Mouse (Mus musculus): ENCODE measurements at regions not wholly inside any gene's neighbourhood (a gene's known extent, or its start where the extent isn't known, plus 50 kb on each side); places are given as distances from the start of the nearest gene placed in this dataset.
A peak's percentile ranks its signal among the peaks of the same experiment; 100 is the strongest.

DNA sequence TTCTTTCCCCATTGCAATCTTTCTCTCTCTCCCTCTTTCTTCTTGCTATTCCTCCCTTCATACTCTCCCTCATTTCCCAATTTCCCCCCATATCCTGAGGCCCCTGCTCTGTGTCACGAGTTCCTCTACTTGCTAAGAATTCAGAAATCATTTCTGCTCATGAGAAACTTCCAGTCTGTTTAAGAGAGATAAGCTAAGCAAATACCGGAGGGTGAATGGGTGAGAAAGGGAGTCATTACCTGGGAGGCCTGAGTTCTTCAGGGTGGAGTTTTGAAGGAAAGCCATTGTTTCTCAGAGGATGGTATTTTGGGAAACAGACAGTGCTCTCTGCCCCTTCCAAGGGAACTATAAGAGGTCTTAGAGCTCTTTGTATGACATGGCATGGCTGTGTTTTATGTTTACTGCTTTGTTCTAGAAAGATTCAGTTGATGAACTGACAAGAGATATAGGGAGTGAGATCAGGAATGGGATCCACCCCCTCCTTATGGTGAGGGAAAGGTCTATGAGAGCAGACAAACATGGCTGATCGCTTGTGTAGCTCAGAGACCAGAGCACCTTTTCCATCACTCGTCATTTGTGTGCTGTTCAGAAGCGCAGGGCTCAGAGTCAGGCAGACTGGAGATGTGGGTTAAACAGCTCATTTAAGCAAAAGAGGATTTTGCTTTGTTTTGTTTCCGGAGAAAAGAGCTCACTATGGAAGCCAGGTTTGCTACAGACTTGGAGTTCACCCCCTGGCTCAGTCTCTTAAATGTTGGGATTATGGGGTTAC, 1361.0 kb upstream of the A1bg start:
- Histone ChIP-seq H3K27ac (ENCODE audit: low read length) (peak overlapping the region; percentile 73), H3K4me3 (ENCODE audit: low read length) (no peak overlapping the region), H3K27me3 (ENCODE audit: control insufficient read depth, insufficient read depth, low read depth, low read length) (no peaks in the 10 kb centered on the region), H3K9me3 (ENCODE audit: control insufficient read depth, low read length) (no peaks in the 10 kb centered on the region), H3K9ac (ENCODE audit: low read length) (no peak overlapping the region), H3K36me3 (ENCODE audit: control insufficient read depth, insufficient read depth, low read length) (no peaks in the 10 kb centered on the region), H3K4me1 (replicated peaks; ENCODE audit: control insufficient read depth, insufficient read depth, low read length) (peaks cover 39% of the 10 kb centered on the region), H3K4me2 (ENCODE audit: low read depth, low read length) (no peak overlapping the region)
- ATAC-seq (ENCODE audit: low read depth), result peak; percentile 27; the same call in 1 of the 2 replicates
- WGBS, result 55% methylated on average over 6 of the region's 6 CpGs

DNA sequence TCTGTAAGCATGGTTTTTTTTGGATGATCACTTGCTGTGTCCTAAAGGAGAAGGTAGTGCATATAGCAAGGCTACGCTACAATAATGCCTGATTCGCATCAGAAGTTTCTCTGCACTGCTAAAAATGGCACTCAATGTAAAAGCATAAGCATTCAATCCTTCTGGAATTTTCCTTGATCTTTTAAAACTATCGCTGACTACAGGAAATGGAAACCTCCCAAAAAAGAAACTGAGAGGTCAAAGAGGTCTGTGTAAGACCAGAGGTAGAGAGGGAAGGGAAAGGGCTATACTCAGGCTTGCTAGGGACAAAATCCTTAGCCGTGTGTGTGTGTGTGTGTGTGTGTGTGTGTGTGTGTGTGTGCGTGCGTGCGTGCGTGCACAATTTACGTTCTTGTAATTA, 1359.8 kb upstream of the A1bg start:
- no peak for ATAC-seq (ENCODE audit: low read depth)
- Histone ChIP-seq H3K9me3 (ENCODE audit: control insufficient read depth, low read length) (no peaks in the 10 kb centered on the region), H3K36me3 (ENCODE audit: control insufficient read depth, insufficient read depth, low read length) (no peaks in the 10 kb centered on the region), H3K4me2 (ENCODE audit: low read depth, low read length) (no peak overlapping the region), H3K27me3 (ENCODE audit: control insufficient read depth, insufficient read depth, low read depth, low read length) (no peaks in the 10 kb centered on the region), H3K4me3 (ENCODE audit: low read length) (no peak overlapping the region), H3K9ac (ENCODE audit: low read length) (no peak overlapping the region), H3K27ac (ENCODE audit: low read length) (peak overlapping the region; percentile 15), H3K4me1 (replicated peaks; ENCODE audit: control insufficient read depth, insufficient read depth, low read length) (peaks cover 39% of the 10 kb centered on the region)
- 41% methylated on average over 9 of the region's 9 CpGs for WGBS

DNA sequence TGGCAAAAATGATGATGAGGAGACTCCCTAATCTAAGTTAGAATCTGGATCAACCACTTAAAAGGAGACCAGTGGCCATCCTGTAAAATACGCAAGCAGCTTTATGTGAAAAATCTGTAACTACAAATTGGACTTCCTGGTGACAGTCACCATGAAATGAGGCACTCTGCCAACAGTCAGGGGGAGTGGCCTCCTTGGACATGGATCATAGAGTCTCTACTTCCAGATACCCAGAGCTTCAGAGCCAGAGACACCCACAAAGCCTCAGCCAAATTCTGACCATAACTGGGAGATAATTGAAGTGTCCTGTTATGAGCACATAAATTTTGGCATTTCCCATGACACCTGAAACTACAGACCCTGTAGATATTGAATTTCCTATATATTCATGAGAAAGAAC, 1359.3 kb upstream of the A1bg start:
- Histone ChIP-seq H3K4me1 (replicated peaks; ENCODE audit: control insufficient read depth, insufficient read depth, low read length) (peaks cover 35% of the 10 kb centered on the region), H3K9ac (ENCODE audit: low read length) (no peak overlapping the region), H3K9me3 (ENCODE audit: control insufficient read depth, low read length) (no peaks in the 10 kb centered on the region), H3K36me3 (ENCODE audit: control insufficient read depth, insufficient read depth, low read length) (no peaks in the 10 kb centered on the region), H3K27ac (ENCODE audit: low read length) (no peak overlapping the region), H3K27me3 (ENCODE audit: control insufficient read depth, insufficient read depth, low read depth, low read length) (no peaks in the 10 kb centered on the region), H3K4me2 (ENCODE audit: low read depth, low read length) (no peak overlapping the region), H3K4me3 (ENCODE audit: low read length) (no peak overlapping the region)
- 47% methylated on average over 1 of the region's 1 CpGs for whole genome bisulfite sequencing
- ATAC-seq (ENCODE audit: low read depth), result 0 out of 2 replicates have a peak, but pooled peaks have one; percentile 35

DNA sequence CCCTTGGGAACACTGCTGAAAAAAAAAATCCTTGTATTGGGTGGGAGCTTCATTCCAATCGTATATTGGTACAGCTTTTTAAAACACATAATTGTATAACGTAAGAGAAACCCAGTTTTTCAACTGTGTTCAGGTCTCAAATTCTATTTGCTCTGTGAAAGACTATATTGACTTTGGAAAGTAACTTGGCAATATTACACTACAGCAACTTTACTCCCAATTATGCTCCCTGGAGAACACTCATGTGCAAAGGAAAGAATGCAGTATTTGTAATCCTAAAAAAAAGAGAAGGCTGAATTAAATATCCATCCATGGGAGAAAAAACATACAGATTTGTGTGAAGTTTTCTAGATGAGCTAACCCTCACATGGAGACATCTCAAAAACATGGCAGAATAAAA, 1356.7 kb upstream of the A1bg start:
- WGBS, result 61% methylated on average over 2 of the region's 2 CpGs
- no peaks in the 10 kb centered on the region for H3K27me3 ChIP-seq (ENCODE audit: control insufficient read depth, insufficient read depth, low read depth, low read length)
- peak; percentile 69 for ATAC-seq (ENCODE audit: low read depth)
- H3K36me3 ChIP-seq (ENCODE audit: control insufficient read depth, insufficient read depth, low read length), result no peaks in the 10 kb centered on the region
- no peaks in the 10 kb centered on the region for H3K9me3 ChIP-seq (ENCODE audit: control insufficient read depth, low read length)
- H3K4me3 ChIP-seq (ENCODE audit: low read length), result no peak overlapping the region
- no peak overlapping the region for H3K9ac ChIP-seq (ENCODE audit: low read length)
- H3K27ac ChIP-seq (ENCODE audit: low read length), result peak overlapping the region; percentile 83
- H3K4me2 ChIP-seq (ENCODE audit: low read depth, low read length), result no peak overlapping the region
- H3K4me1 ChIP-seq (replicated peaks; ENCODE audit: control insufficient read depth, insufficient read depth, low read length), result peaks cover 31% of the 10 kb centered on the region

DNA sequence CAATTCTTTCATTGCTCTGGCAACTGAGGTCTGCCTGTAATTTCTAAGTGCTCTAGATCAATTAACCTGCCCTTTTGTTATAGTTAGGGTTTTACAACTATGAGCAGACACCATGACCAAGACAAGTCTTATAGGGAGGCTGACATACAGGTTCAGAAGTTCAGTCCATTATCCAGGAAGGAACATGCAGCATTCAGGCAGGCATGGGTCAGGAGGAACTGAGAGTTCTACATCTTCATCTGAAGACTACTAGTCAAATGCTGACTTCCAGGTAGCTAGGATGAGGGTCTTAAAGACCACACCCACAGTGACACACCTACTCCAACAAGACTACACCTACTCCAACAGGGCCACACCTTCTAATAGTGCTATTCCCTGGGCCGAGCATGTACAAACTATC, 1352.0 kb upstream of the A1bg start:
- Histone ChIP-seq H3K36me3 (ENCODE audit: control insufficient read depth, insufficient read depth, low read length) (no peaks in the 10 kb centered on the region), H3K27me3 (ENCODE audit: control insufficient read depth, insufficient read depth, low read depth, low read length) (no peaks in the 10 kb centered on the region), H3K4me3 (ENCODE audit: low read length) (no peak overlapping the region), H3K4me2 (ENCODE audit: low read depth, low read length) (no peak overlapping the region), H3K4me1 (replicated peaks; ENCODE audit: control insufficient read depth, insufficient read depth, low read length) (peaks cover under 1% of the 10 kb centered on the region; the same call in 1 of the 2 replicates), H3K9me3 (ENCODE audit: control insufficient read depth, low read length) (no peaks in the 10 kb centered on the region), H3K9ac (ENCODE audit: low read length) (no peak overlapping the region), H3K27ac (ENCODE audit: low read length) (no peak overlapping the region)
- 96% methylated on average over 1 of the region's 1 CpGs for WGBS
- no peak for ATAC-seq (ENCODE audit: low read depth)

DNA sequence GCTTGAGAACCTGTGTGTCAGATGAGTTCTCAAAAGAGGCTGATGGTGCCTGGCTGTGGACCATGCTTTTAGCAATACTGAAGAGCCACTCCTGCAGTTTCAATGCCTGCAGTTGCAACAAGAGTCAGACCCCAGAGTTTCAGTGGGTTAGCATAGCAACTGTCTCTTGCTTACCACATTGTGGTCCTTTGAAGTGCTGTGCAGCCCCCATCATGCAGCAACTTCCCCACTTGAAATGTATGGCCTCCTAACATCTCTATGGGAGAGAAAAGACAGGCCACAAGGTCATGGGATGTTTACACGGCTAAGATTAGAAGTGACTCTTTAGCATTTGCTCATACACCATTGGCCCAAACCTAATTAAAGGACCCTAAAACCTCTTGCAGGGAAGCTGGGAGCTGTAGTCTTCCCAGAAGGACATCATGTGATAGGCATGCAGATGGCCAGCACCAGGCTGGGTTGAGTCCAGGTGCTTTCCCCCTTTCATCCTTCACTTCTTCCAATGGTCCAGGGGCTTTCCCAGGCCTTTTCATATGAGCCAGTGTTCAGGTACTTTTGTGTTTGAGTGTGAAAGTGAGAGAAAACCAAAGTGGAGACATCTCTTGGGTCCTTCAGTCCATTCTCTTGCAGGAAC, 1351.2 kb upstream of the A1bg start:
- Histone ChIP-seq H3K27ac (ENCODE audit: low read length) (no peak overlapping the region), H3K4me2 (ENCODE audit: low read depth, low read length) (no peak overlapping the region), H3K27me3 (ENCODE audit: control insufficient read depth, insufficient read depth, low read depth, low read length) (no peaks in the 10 kb centered on the region), H3K4me1 (replicated peaks; ENCODE audit: control insufficient read depth, insufficient read depth, low read length) (no peaks in the 10 kb centered on the region), H3K4me3 (ENCODE audit: low read length) (no peak overlapping the region), H3K36me3 (ENCODE audit: control insufficient read depth, insufficient read depth, low read length) (no peaks in the 10 kb centered on the region), H3K9me3 (ENCODE audit: control insufficient read depth, low read length) (no peaks in the 10 kb centered on the region), H3K9ac (ENCODE audit: low read length) (no peak overlapping the region)
- ATAC-seq (ENCODE audit: low read depth), result no peak
- WGBS, result 58% methylated on average over 1 of the region's 1 CpGs

DNA sequence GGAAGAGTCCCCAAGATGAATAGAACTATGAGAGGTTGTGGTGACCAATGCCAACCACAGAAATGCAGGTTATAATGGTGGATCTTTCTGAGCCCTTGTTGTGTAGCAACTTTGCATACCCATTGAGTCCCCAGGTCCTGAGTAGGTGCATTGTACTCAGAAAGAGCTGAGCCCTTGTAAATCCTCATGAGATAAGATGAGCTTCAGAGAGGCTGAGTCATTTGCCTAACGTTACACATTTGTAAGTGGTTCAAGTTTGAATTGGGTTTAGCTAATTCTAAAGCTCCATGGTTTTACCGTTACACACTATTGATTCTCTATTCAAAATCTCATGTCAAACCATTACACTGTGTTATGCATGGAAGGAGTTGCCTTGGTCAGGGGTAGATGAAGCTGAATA, 1349.9 kb upstream of the A1bg start:
- Histone ChIP-seq H3K36me3 (ENCODE audit: control insufficient read depth, insufficient read depth, low read length) (no peaks in the 10 kb centered on the region), H3K4me3 (ENCODE audit: low read length) (no peak overlapping the region), H3K9me3 (ENCODE audit: control insufficient read depth, low read length) (no peaks in the 10 kb centered on the region)

DNA sequence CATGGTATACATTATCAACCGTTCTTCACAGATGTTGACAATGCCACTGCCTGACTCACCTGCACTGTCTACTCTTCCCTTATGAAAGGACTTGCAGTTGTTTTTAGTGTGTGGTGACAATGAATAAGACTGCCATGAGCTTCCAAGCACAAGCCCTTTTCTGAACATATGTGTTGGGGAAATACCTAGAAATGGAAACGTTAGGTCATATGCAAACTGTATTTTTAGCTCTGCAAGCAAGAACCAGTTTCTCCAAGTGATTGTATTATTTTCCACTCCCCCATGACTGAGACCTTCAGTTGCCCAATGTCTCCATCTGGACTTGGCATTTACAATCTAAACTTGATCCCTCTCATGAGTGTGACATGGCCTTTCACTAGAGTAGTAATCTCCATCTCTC, 1348.6 kb upstream of the A1bg start:
- no peaks in the 10 kb centered on the region for H3K9me3 ChIP-seq (ENCODE audit: control insufficient read depth, low read length)
- H3K4me1 ChIP-seq (replicated peaks; ENCODE audit: control insufficient read depth, insufficient read depth, low read length), result no peaks in the 10 kb centered on the region
- H3K4me2 ChIP-seq (ENCODE audit: low read depth, low read length), result no peak overlapping the region
- H3K9ac ChIP-seq (ENCODE audit: low read length), result no peak overlapping the region
- no peaks in the 10 kb centered on the region for H3K27me3 ChIP-seq (ENCODE audit: control insufficient read depth, insufficient read depth, low read depth, low read length)
- ATAC-seq (ENCODE audit: low read depth), result no peak
- H3K4me3 ChIP-seq (ENCODE audit: low read length), result no peak overlapping the region
- H3K36me3 ChIP-seq (ENCODE audit: control insufficient read depth, insufficient read depth, low read length), result no peaks in the 10 kb centered on the region
- no peak overlapping the region for H3K27ac ChIP-seq (ENCODE audit: low read length)
- WGBS, result 82% methylated on average over 2 of the region's 2 CpGs

More for the DNA sequence above, 1349.9 kb upstream of the A1bg start:
- WGBS, result 83% methylated on average over 2 of the region's 2 CpGs
- no peak for ATAC-seq (ENCODE audit: low read depth)
- Histone ChIP-seq H3K27ac (ENCODE audit: low read length) (no peak overlapping the region), H3K4me2 (ENCODE audit: low read depth, low read length) (no peak overlapping the region), H3K9ac (ENCODE audit: low read length) (no peak overlapping the region), H3K27me3 (ENCODE audit: control insufficient read depth, insufficient read depth, low read depth, low read length) (no peaks in the 10 kb centered on the region), H3K4me1 (replicated peaks; ENCODE audit: control insufficient read depth, insufficient read depth, low read length) (no peaks in the 10 kb centered on the region)

DNA sequence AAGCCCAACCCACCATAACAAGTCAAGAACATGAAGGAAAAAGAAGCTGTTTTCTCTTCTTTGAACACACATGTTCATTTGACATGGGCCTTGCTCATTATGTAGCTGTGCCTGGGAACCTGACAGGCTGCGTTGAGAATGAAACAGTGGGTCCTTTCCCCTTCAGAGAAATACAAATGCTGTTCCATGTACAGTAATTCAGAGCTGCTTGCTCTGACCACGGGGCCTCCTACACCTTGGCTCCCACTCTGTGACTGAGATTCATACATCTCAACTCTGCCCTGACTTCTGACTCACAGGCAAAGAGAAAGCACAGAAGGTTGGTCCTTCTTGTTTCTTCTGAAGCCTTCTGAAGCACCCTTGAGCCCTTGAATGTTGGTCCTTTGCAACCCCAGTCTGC, 1345.4 kb upstream of the A1bg start:
- H3K4me3 ChIP-seq (ENCODE audit: low read length), result no peak overlapping the region
- no peaks in the 10 kb centered on the region for H3K36me3 ChIP-seq (ENCODE audit: control insufficient read depth, insufficient read depth, low read length)
- H3K27me3 ChIP-seq (ENCODE audit: control insufficient read depth, insufficient read depth, low read depth, low read length), result no peaks in the 10 kb centered on the region
- no peak overlapping the region for H3K27ac ChIP-seq (ENCODE audit: low read length)
- no peaks in the 10 kb centered on the region for H3K9me3 ChIP-seq (ENCODE audit: control insufficient read depth, low read length)
- no peak overlapping the region for H3K4me2 ChIP-seq (ENCODE audit: low read depth, low read length)
- WGBS, result 79% methylated on average over 2 of the region's 2 CpGs
- no peak overlapping the region for H3K9ac ChIP-seq (ENCODE audit: low read length)
- no peak for ATAC-seq (ENCODE audit: low read depth)
- no peaks in the 10 kb centered on the region for H3K4me1 ChIP-seq (replicated peaks; ENCODE audit: control insufficient read depth, insufficient read depth, low read length)

Measured in lung, embryonic 16.5 days (tissue).